27 mouse cellular contexts compared by ENCODE assay signal in genomic region chr4:141893157-141893784, GRCm38 (mm10). TPM values are rescaled to one million over a fixed set of nuclear protein-coding genes. Genes with fewer than 3 reads are reported as not detected.
A peak's percentile ranks its signal among the peaks of the same experiment; 100 is the strongest.
DNase-seq lines count a peak whose midpoint lies in the region; ATAC-seq and TF ChIP-seq lines count a peak whose summit lies in the region.
"Had no signal": no experiment of that assay in that cellular context is flagged by ENCODE, and none has a peak within 500 bp of the region (broad histone marks: within the 10 kb centered on the region; RNA-seq: fewer than 3 reads in every experiment).

No protein-coding gene starts in this region.

- ATAC-seq in liver, postnatal 0 days, result 0 out of 2 replicates have a peak, but pooled peaks have one; percentile 25
- no peak for ATAC-seq in liver, embryonic 11.5 days (replicated peaks; ENCODE audit: low FRiP score)
- peak; percentile 68 for ATAC-seq in intestine, embryonic 15.5 days
- ATAC-seq in intestine, embryonic 16.5 days, result peak; percentile 73
- no peak for ATAC-seq in megakaryocyte progenitor cell, adult 5-6 weeks (replicated peaks; ENCODE audit: poor library complexity)
- ATAC-seq: forebrain, embryonic 13.5 days; forebrain, embryonic 15.5 days had no signal

- H3K4me1 ChIP-seq in liver, postnatal 0 days (ENCODE audit: insufficient read depth), result no peaks in the 10 kb centered on the region
- H3K4me1 ChIP-seq in liver, embryonic 11.5 days (replicated peaks; ENCODE audit: control insufficient read depth, insufficient read depth, low read length), result peaks cover 5% of the 10 kb centered on the region
- H3K4me1 ChIP-seq in intestine, embryonic 15.5 days (replicated peaks), result peaks cover 13% of the 10 kb centered on the region
- H3K4me1 ChIP-seq in intestine, embryonic 16.5 days (ENCODE audit: control insufficient read depth, insufficient read depth, low read length), result peaks cover 20% of the 10 kb centered on the region
- peaks cover 5% of the 10 kb centered on the region for H3K4me1 ChIP-seq in small intestine, adult 2 months (ENCODE audit: control insufficient read depth, insufficient read depth, insufficient read length, low read length)
- H3K4me1 ChIP-seq in hindbrain, embryonic 10.5 days (replicated peaks), result peaks cover 29% of the 10 kb centered on the region
- H3K4me1 ChIP-seq: embryonic facial prominence, embryonic 12.5 days had no signal

- H3K36me3 ChIP-seq in liver, postnatal 0 days (replicated peaks; ENCODE audit: insufficient read depth, low read length), result no peaks in the 10 kb centered on the region
- H3K36me3 ChIP-seq in liver, embryonic 11.5 days (ENCODE audit: control insufficient read depth, insufficient read depth, low read length), result no peaks in the 10 kb centered on the region
- H3K36me3 ChIP-seq in intestine, embryonic 15.5 days, result no peaks in the 10 kb centered on the region
- no peaks in the 10 kb centered on the region for H3K36me3 ChIP-seq in intestine, embryonic 16.5 days (ENCODE audit: control insufficient read depth, insufficient read depth, low read length)
- H3K36me3 ChIP-seq in small intestine, adult 2 months (ENCODE audit: control insufficient read depth, insufficient read depth, low read length), result no peaks in the 10 kb centered on the region
- H3K36me3 ChIP-seq in hindbrain, embryonic 10.5 days, result no peaks in the 10 kb centered on the region
- H3K36me3 ChIP-seq: embryonic facial prominence, embryonic 10.5 days; embryonic facial prominence, embryonic 12.5 days; forebrain, embryonic 15.5 days had no signal

- no peaks in the 10 kb centered on the region for H3K9me3 ChIP-seq in liver, postnatal 0 days (ENCODE audit: low read length)
- H3K9me3 ChIP-seq in liver, embryonic 11.5 days (ENCODE audit: control insufficient read depth, low read length), result no peaks in the 10 kb centered on the region
- H3K9me3 ChIP-seq in intestine, embryonic 15.5 days, result no peaks in the 10 kb centered on the region
- H3K9me3 ChIP-seq in intestine, embryonic 16.5 days (ENCODE audit: control insufficient read depth, low read length), result no peaks in the 10 kb centered on the region
- H3K9me3 ChIP-seq in hindbrain, embryonic 10.5 days, result no peaks in the 10 kb centered on the region
- H3K9me3 ChIP-seq: embryonic facial prominence, embryonic 10.5 days; embryonic facial prominence, embryonic 12.5 days; forebrain, embryonic 13.5 days; forebrain, embryonic 15.5 days had no signal

- H3K9ac ChIP-seq in liver, postnatal 0 days (replicated peaks), result no peak overlapping the region
- no peak overlapping the region for H3K9ac ChIP-seq in liver, embryonic 11.5 days (ENCODE audit: low read depth, low read length)
- no peak overlapping the region for H3K9ac ChIP-seq in intestine, embryonic 15.5 days
- H3K9ac ChIP-seq in intestine, embryonic 16.5 days (ENCODE audit: low read depth, low read length), result no peak overlapping the region
- H3K9ac ChIP-seq: embryonic facial prominence, embryonic 12.5 days; forebrain, embryonic 13.5 days; forebrain, embryonic 15.5 days had no signal

- no peak overlapping the region for H3K27ac ChIP-seq in liver, postnatal 0 days (ENCODE audit: low read depth)
- no peak overlapping the region for H3K27ac ChIP-seq in liver, embryonic 11.5 days (ENCODE audit: low read depth, low read length)
- peak overlapping the region; percentile 54 for H3K27ac ChIP-seq in intestine, embryonic 15.5 days
- peak overlapping the region; percentile 49 for H3K27ac ChIP-seq in intestine, embryonic 16.5 days (ENCODE audit: low read length)
- H3K27ac ChIP-seq in small intestine, adult 2 months (ENCODE audit: insufficient read depth, low read depth, low read length), result peak overlapping the region; percentile 93
- H3K27ac ChIP-seq in hindbrain, embryonic 10.5 days, result no peak overlapping the region
- H3K27ac ChIP-seq: embryonic facial prominence, embryonic 10.5 days; embryonic facial prominence, embryonic 12.5 days; forebrain, embryonic 13.5 days; forebrain, embryonic 15.5 days had no signal

- no peak for DNase-seq in liver, postnatal 0 days
- no peak for DNase-seq in liver, embryonic 11.5 days (ENCODE audit: low spot score)
- DNase-seq in hindbrain, embryonic 10.5 days (ENCODE audit: low spot score), result no peak
- DNase-seq in layer of hippocampus, adult 8-10 months (ENCODE audit: low spot score in 2 of 2), result no peak
- DNase-seq: adrenal gland, adult 2 months; adrenal gland, postnatal 10 days; adrenal gland, postnatal 25 days; cerebellum, adult 11 months; cerebellum, adult 18-20 months; cerebellum, adult 8-10 months; cerebellum, adult 9-11 months; cerebellum, postnatal 25 days had no signal

- no peak overlapping the region for H3K4me2 ChIP-seq in liver, postnatal 0 days (ENCODE audit: low read depth, low read length)
- no peak overlapping the region for H3K4me2 ChIP-seq in liver, embryonic 11.5 days
- no peak overlapping the region for H3K4me2 ChIP-seq in intestine, embryonic 15.5 days (replicated peaks)
- H3K4me2 ChIP-seq in intestine, embryonic 16.5 days (ENCODE audit: low read depth, low read length), result no peak overlapping the region
- H3K4me2 ChIP-seq: embryonic facial prominence, embryonic 12.5 days; forebrain, embryonic 13.5 days; forebrain, embryonic 15.5 days had no signal

- 76% methylated on average over 8 of the region's 8 CpGs for WGBS in liver, postnatal 0 days (ENCODE audit: insufficient replicate concordance)
- 84% methylated on average over 8 of the region's 8 CpGs for WGBS in liver, embryonic 11.5 days
- 73% methylated on average over 8 of the region's 8 CpGs for WGBS in intestine, embryonic 15.5 days
- WGBS in intestine, embryonic 16.5 days, result 69% methylated on average over 8 of the region's 8 CpGs
- 33% methylated on average over 8 of the region's 8 CpGs for WGBS in small intestine, adult 2 months
- WGBS in hindbrain, embryonic 10.5 days, result 89% methylated on average over 8 of the region's 8 CpGs

- no peaks in the 10 kb centered on the region for H3K27me3 ChIP-seq in liver, postnatal 0 days (ENCODE audit: insufficient read depth, low read length)
- H3K27me3 ChIP-seq in liver, embryonic 11.5 days (replicated peaks; ENCODE audit: control insufficient read depth, insufficient read depth, low read length), result no peaks in the 10 kb centered on the region
- H3K27me3 ChIP-seq in intestine, embryonic 15.5 days (replicated peaks), result no peaks in the 10 kb centered on the region
- H3K27me3 ChIP-seq in intestine, embryonic 16.5 days (replicated peaks; ENCODE audit: control insufficient read depth, insufficient read depth, low read length), result no peaks in the 10 kb centered on the region
- H3K27me3 ChIP-seq in small intestine, adult 2 months (ENCODE audit: control insufficient read depth, insufficient read depth, low read length), result no peaks in the 10 kb centered on the region
- no peaks in the 10 kb centered on the region for H3K27me3 ChIP-seq in hindbrain, embryonic 10.5 days (ENCODE audit: insufficient read depth, poor library complexity, severe bottlenecking)
- H3K27me3 ChIP-seq: embryonic facial prominence, embryonic 12.5 days; forebrain, embryonic 13.5 days; forebrain, embryonic 15.5 days had no signal

- TF ChIP-seq EP300 in liver, postnatal 0 days (IDR thresholded peaks at IDR 0.05; ENCODE audit: low read depth), result no peak

- TF ChIP-seq CTCF in liver, postnatal 0 days (IDR thresholded peaks at IDR 0.05; ENCODE audit: low read depth), result no peak
- no peak for TF ChIP-seq CTCF in small intestine, adult 2 months (IDR thresholded peaks at IDR 0.05; ENCODE audit: extremely low read depth, insufficient read length, insufficient replicate concordance, low read depth, low read length)

- TF ChIP-seq POLR2A in small intestine, adult 2 months (IDR thresholded peaks at IDR 0.05; ENCODE audit: low read depth, low read length), result no peak

- no peak overlapping the region for H3K4me3 ChIP-seq in liver, postnatal 0 days (ENCODE audit: low read depth, low read length)
- H3K4me3 ChIP-seq in liver, embryonic 11.5 days (ENCODE audit: low read depth, low read length), result no peak overlapping the region
- no peak overlapping the region for H3K4me3 ChIP-seq in intestine, embryonic 15.5 days (replicated peaks)
- no peak overlapping the region for H3K4me3 ChIP-seq in intestine, embryonic 16.5 days (ENCODE audit: low read length)
- peak overlapping the region; percentile 49 for H3K4me3 ChIP-seq in small intestine, adult 2 months (ENCODE audit: low read depth, low read length)
- no peak overlapping the region for H3K4me3 ChIP-seq in hindbrain, embryonic 10.5 days
- H3K4me3 ChIP-seq: embryonic facial prominence, embryonic 10.5 days; embryonic facial prominence, embryonic 12.5 days; forebrain, embryonic 13.5 days; forebrain, embryonic 15.5 days had no signal

RNA-seq across cellular contexts. Expression of gene Efhd2, which starts 18.6 kb away (rescaled TPM):
- 37.1 and 39.9 TPM in 2 replicates for polyA plus RNA-seq in liver, postnatal 0 days (2015; fragmentation: Nextera tagmentation; extraction: Ambion mirVana)
- 62.1 and 69.1 TPM in 2 replicates for polyA plus RNA-seq in liver, embryonic 11.5 days (2014; fragmentation: Nextera tagmentation; extraction: Ambion mirVana)
- polyA plus RNA-seq in intestine, embryonic 15.5 days (2015; fragmentation: Nextera tagmentation; extraction: Ambion mirVana), result 136 and 138 TPM in 2 replicates
- polyA plus RNA-seq in intestine, embryonic 16.5 days (2015; fragmentation: Nextera tagmentation; extraction: Ambion mirVana), result 140 and 163 TPM in 2 replicates
- polyA plus RNA-seq in small intestine, adult 2 months (2012; rRNA removed), result 188 and 423 TPM in 2 replicates
- total RNA-seq in megakaryocyte progenitor cell, adult 5-6 weeks (2015), result 42.2 and 49.9 TPM in 2 replicates
- total RNA-seq in megakaryocyte progenitor cell, adult 5-6 weeks (2017), result 53.6 and 58.1 TPM in 2 replicates
- 51.4 and 61.3 TPM in 2 replicates for polyA plus RNA-seq in hindbrain, embryonic 10.5 days (2016; fragmentation: Nextera tagmentation; extraction: Ambion mirVana)
- total RNA-seq in layer of hippocampus, adult 8-10 months (2022), result 100 to 1,000 TPM; 160 to 177 (median 162) TPM

RNA-seq across cellular contexts. Expression of gene Ctrc, which starts 47.1 kb away (rescaled TPM):
- not detected in 2 replicates for polyA plus RNA-seq in liver, postnatal 0 days (2015; fragmentation: Nextera tagmentation; extraction: Ambion mirVana)
- not detected in 2 replicates for polyA plus RNA-seq in liver, embryonic 11.5 days (2014; fragmentation: Nextera tagmentation; extraction: Ambion mirVana)
- polyA plus RNA-seq in intestine, embryonic 15.5 days (2015; fragmentation: Nextera tagmentation; extraction: Ambion mirVana), result 0.45 and 0.97 TPM in 2 replicates
- 0.29 and 0.87 TPM in 2 replicates for polyA plus RNA-seq in intestine, embryonic 16.5 days (2015; fragmentation: Nextera tagmentation; extraction: Ambion mirVana)
- 13.9 and 8,604 TPM in 2 replicates for polyA plus RNA-seq in small intestine, adult 2 months (2012; rRNA removed)
- total RNA-seq in megakaryocyte progenitor cell, adult 5-6 weeks (2015), result not detected in 2 replicates
- total RNA-seq in megakaryocyte progenitor cell, adult 5-6 weeks (2017), result not detected in 2 replicates
- not detected in 2 replicates for polyA plus RNA-seq in hindbrain, embryonic 10.5 days (2016; fragmentation: Nextera tagmentation; extraction: Ambion mirVana)
- not detected for total RNA-seq in layer of hippocampus, adult 8-10 months (2022)
- total RNA-seq: adrenal gland, adult 2 months; adrenal gland, postnatal 10 days; adrenal gland, postnatal 25 days; ES-E14; MEL had no signal
- polyA plus RNA-seq: adrenal gland, adult 2 months; brain, embryonic 14.5 days; C2C12; cortical plate, adult 2 months; embryonic facial prominence, embryonic 10.5 days; embryonic facial prominence, embryonic 12.5 days; embryonic facial prominence, embryonic 14.5 days; forebrain, embryonic 11.5 days; forebrain, embryonic 13.5 days; forebrain, embryonic 15.5 days had no signal

Comparison
In these comparisons a context has a peak if more than half of its experiments do, and no peak if none do; other contexts are left out.
1. ATAC-seq: peak in liver, postnatal 0 days (single experiment), intestine, embryonic 15.5 days (single experiment) and intestine, embryonic 16.5 days (single experiment); none in liver, embryonic 11.5 days (single experiment) and megakaryocyte progenitor cell, adult 5-6 weeks (single experiment).
2. H3K27ac ChIP-seq: peak in intestine, embryonic 15.5 days (single experiment), intestine, embryonic 16.5 days (single experiment) and small intestine, adult 2 months (single experiment); none in liver, postnatal 0 days (single experiment), liver, embryonic 11.5 days (single experiment) and hindbrain, embryonic 10.5 days (single experiment).